Mouse (Mus musculus): ENCODE data around the gene Ube2r2. TPM values are rescaled to one million over a fixed set of nuclear protein-coding genes. Genes with fewer than 3 reads are reported as not detected.
A peak's percentile ranks its signal among the peaks of the same experiment; 100 is the strongest.

Ube2r2 gene
- polyA plus RNA-seq, 1 experiment, result 69.0 TPM

DNA sequence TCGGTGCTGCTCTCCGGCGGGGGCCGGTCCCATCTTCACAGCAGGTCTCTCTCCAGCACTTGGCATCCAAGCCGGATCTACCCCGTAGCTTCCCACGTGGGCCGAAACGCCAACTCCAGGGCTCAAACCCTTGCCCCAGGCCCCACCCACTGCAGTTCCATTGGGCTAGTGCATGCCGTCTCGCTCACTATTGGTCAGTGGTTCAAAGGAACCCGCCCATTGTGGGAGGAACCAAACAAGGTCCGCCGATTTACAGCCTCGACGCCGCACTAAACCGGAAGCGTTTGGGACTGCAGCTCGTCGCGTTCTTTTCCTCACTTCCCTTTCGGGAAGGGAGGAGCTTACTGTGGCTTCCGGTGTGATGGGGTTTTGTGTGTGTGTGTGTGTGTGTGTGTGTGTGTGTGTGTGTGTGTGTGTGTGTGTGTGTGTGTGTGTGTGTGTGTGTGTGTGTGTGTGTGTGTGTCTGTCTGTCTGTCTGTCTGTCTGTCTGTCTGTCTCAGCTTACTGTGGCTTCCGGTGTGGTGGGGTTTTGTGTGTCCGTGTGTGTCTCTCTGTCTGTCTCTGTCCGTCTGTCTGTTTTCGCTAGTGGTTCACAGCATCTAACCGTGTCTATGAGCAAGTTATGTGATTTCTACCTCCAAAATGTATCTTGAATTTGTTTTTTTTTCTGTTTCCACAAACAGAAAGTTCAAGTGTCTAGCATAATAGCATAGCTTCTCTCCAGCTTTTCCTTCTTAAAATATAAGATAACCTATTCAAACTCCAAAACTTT lies 11.2 kb upstream of the Ube2r2 start, which contains the start of gene Nol6:
Gene Nol6, minus strand, starts transcription at position 276 of the 772 bp plus-strand sequence.
- peaks cover 14% of the 10 kb centered on the region for H3K79me2 ChIP-seq (ENCODE audit: control insufficient read depth, insufficient read depth)
- H3K27me3 ChIP-seq (ENCODE audit: control insufficient read depth, insufficient read depth, insufficient read length), result no peaks in the 10 kb centered on the region
- TF ChIP-seq MAX (IDR thresholded peaks at IDR 0.05; ENCODE audit: low read depth) (peak; percentile 29), MYOD1 (IDR thresholded peaks at IDR 0.05; ENCODE audit: control insufficient read depth in 1 of 3, insufficient read length in 2 of 3, low read depth in 2 of 3) (no peak), POLR2A (IDR thresholded peaks at IDR 0.05; ENCODE audit: insufficient read length, low read depth) (peak; percentile 43), CEBPB (IDR thresholded peaks at IDR 0.05; ENCODE audit: insufficient read depth, poor library complexity, severe bottlenecking) (no peak), REST (IDR thresholded peaks at IDR 0.05; ENCODE audit: insufficient read depth, insufficient read length) (no peak), SRF (IDR thresholded peaks at IDR 0.05; ENCODE audit: control insufficient read depth, insufficient read length, low read depth) (peak; percentile 47), MYOG (IDR thresholded peaks at IDR 0.05; ENCODE audit: control insufficient read depth in 1 of 3, insufficient read depth in 1 of 3, insufficient read length in 2 of 3, low read depth in 2 of 3) (no peak), USF1 (IDR thresholded peaks at IDR 0.05; ENCODE audit: low read depth) (peak; percentile 71), POLR2AphosphoS2 (IDR thresholded peaks at IDR 0.05; ENCODE audit: insufficient read length, low read depth) (no peak), E2F4 (IDR thresholded peaks at IDR 0.05; ENCODE audit: insufficient read depth) (no peak)
- H3K4me2 ChIP-seq (ENCODE audit: low read depth), result peak within 1 kb of the TSS; percentile 94
- peaks cover 19% of the 10 kb centered on the region for H3K36me3 ChIP-seq (ENCODE audit: control insufficient read depth, insufficient read depth)
- H3ac ChIP-seq (ENCODE audit: control insufficient read depth, insufficient read length), result peak within 1 kb of the TSS; percentile 28
- peak within 1 kb of the TSS; percentile 85 for H3K4me3 ChIP-seq

- no peak overlapping the region for H3K4me2 ChIP-seq (ENCODE audit: low read depth)
Observed at GRCm38 (mm10) chr4:41129406-41129805, 6.1 kb upstream of the Ube2r2 start.

GRCm38 (mm10) chr4:41129836-41130235 lies 5.7 kb upstream of the Ube2r2 start:
- H3K79me2 ChIP-seq (ENCODE audit: control insufficient read depth, insufficient read depth), result no peaks in the 10 kb centered on the region
- H3K4me2 ChIP-seq (ENCODE audit: low read depth), result no peak overlapping the region
- no peaks in the 10 kb centered on the region for H3K27me3 ChIP-seq (ENCODE audit: control insufficient read depth, insufficient read depth, insufficient read length)
- TF ChIP-seq TCF3 (IDR thresholded peaks at IDR 0.05; ENCODE audit: insufficient read length, low read depth) (no peak), CEBPB (IDR thresholded peaks at IDR 0.05; ENCODE audit: insufficient read depth, poor library complexity, severe bottlenecking) (no peak), SRF (IDR thresholded peaks at IDR 0.05; ENCODE audit: control insufficient read depth, insufficient read length, low read depth) (no peak), POLR2A (IDR thresholded peaks at IDR 0.05; ENCODE audit: insufficient read length, low read depth) (no peak), USF1 (IDR thresholded peaks at IDR 0.05; ENCODE audit: low read depth) (no peak), MYOD1 (IDR thresholded peaks at IDR 0.05; ENCODE audit: control insufficient read depth in 1 of 3, insufficient read length in 2 of 3, low read depth in 2 of 3) (no peak), TCF12 (IDR thresholded peaks at IDR 0.05; ENCODE audit: insufficient read depth, poor library complexity, severe bottlenecking) (no peak), MYOG (IDR thresholded peaks at IDR 0.05; ENCODE audit: control insufficient read depth in 1 of 3, insufficient read depth in 1 of 3, insufficient read length in 2 of 3, low read depth in 2 of 3) (no peak), REST (IDR thresholded peaks at IDR 0.05; ENCODE audit: insufficient read depth, insufficient read length) (no peak), POLR2AphosphoS2 (IDR thresholded peaks at IDR 0.05; ENCODE audit: insufficient read length, low read depth) (no peak), MAX (IDR thresholded peaks at IDR 0.05; ENCODE audit: low read depth) (no peak)
- no peak overlapping the region for H3ac ChIP-seq (ENCODE audit: control insufficient read depth, insufficient read length)
- no peaks in the 10 kb centered on the region for H3K36me3 ChIP-seq (ENCODE audit: control insufficient read depth, insufficient read depth)
- no peak overlapping the region for H3K4me3 ChIP-seq

More at GRCm38 (mm10) chr4:41129406-41129805, 6.1 kb upstream of the Ube2r2 start:
- Histone ChIP-seq H3ac (ENCODE audit: control insufficient read depth, insufficient read length) (no peak overlapping the region), H3K4me3 (no peak overlapping the region), H3K36me3 (ENCODE audit: control insufficient read depth, insufficient read depth) (no peaks in the 10 kb centered on the region), H3K27me3 (ENCODE audit: control insufficient read depth, insufficient read depth, insufficient read length) (no peaks in the 10 kb centered on the region), H3K79me2 (ENCODE audit: control insufficient read depth, insufficient read depth) (no peaks in the 10 kb centered on the region)
- TF ChIP-seq SRF (IDR thresholded peaks at IDR 0.05; ENCODE audit: control insufficient read depth, insufficient read length, low read depth) (no peak), MYOD1 (IDR thresholded peaks at IDR 0.05; ENCODE audit: control insufficient read depth in 1 of 3, insufficient read length in 2 of 3, low read depth in 2 of 3) (no peak), CEBPB (IDR thresholded peaks at IDR 0.05; ENCODE audit: insufficient read depth, poor library complexity, severe bottlenecking) (no peak), MAX (IDR thresholded peaks at IDR 0.05; ENCODE audit: low read depth) (no peak), REST (IDR thresholded peaks at IDR 0.05; ENCODE audit: insufficient read depth, insufficient read length) (no peak), POLR2AphosphoS2 (IDR thresholded peaks at IDR 0.05; ENCODE audit: insufficient read length, low read depth) (no peak), TCF3 (IDR thresholded peaks at IDR 0.05; ENCODE audit: insufficient read length, low read depth) (no peak), E2F4 (IDR thresholded peaks at IDR 0.05; ENCODE audit: insufficient read depth) (no peak), TCF12 (IDR thresholded peaks at IDR 0.05; ENCODE audit: insufficient read depth, poor library complexity, severe bottlenecking) (no peak), POLR2A (IDR thresholded peaks at IDR 0.05; ENCODE audit: insufficient read length, low read depth) (no peak), USF1 (IDR thresholded peaks at IDR 0.05; ENCODE audit: low read depth) (no peak), MYOG (IDR thresholded peaks at IDR 0.05; ENCODE audit: control insufficient read depth in 1 of 3, insufficient read depth in 1 of 3, insufficient read length in 2 of 3, low read depth in 2 of 3) (no peak)

GRCm38 (mm10) chr4:41132471-41132870 lies 3.1 kb upstream of the Ube2r2 start:
- Histone ChIP-seq H3K36me3 (ENCODE audit: control insufficient read depth, insufficient read depth) (no peaks in the 10 kb centered on the region), H3K4me3 (no peak overlapping the region), H3K79me2 (ENCODE audit: control insufficient read depth, insufficient read depth) (peaks cover 15% of the 10 kb centered on the region), H3K27me3 (ENCODE audit: control insufficient read depth, insufficient read depth, insufficient read length) (no peaks in the 10 kb centered on the region), H3K4me2 (ENCODE audit: low read depth) (no peak overlapping the region), H3ac (ENCODE audit: control insufficient read depth, insufficient read length) (no peak overlapping the region)
- TF ChIP-seq USF1 (IDR thresholded peaks at IDR 0.05; ENCODE audit: low read depth), result no peak
- no peak for TF ChIP-seq TCF3 (IDR thresholded peaks at IDR 0.05; ENCODE audit: insufficient read length, low read depth)
- TF ChIP-seq CEBPB (IDR thresholded peaks at IDR 0.05; ENCODE audit: insufficient read depth, poor library complexity, severe bottlenecking), result no peak
- TF ChIP-seq REST (IDR thresholded peaks at IDR 0.05; ENCODE audit: insufficient read depth, insufficient read length), result no peak
- TF ChIP-seq POLR2A (IDR thresholded peaks at IDR 0.05; ENCODE audit: insufficient read length, low read depth), result no peak
- no peak for TF ChIP-seq MAX (IDR thresholded peaks at IDR 0.05; ENCODE audit: low read depth)
- no peak for TF ChIP-seq MYOD1 (IDR thresholded peaks at IDR 0.05; ENCODE audit: control insufficient read depth in 1 of 3, insufficient read length in 2 of 3, low read depth in 2 of 3)
- no peak for TF ChIP-seq POLR2AphosphoS2 (IDR thresholded peaks at IDR 0.05; ENCODE audit: insufficient read length, low read depth)
- TF ChIP-seq TCF12 (IDR thresholded peaks at IDR 0.05; ENCODE audit: insufficient read depth, poor library complexity, severe bottlenecking), result no peak

Measured in myocyte (in vitro differentiated cells).